Mouse (Mus musculus) midbrain, embryonic 13.5 days (tissue): ENCODE results near the gene Dot1l. TPM values are rescaled to one million over a fixed set of nuclear protein-coding genes. Genes with fewer than 3 reads are reported as not detected.
"Not testable (repeated sequence)": the region's sequence is repeated elsewhere in the genome, so short reads cannot be mapped to it uniquely, and the experiment has no call there.

Experiments used
- ATAC-seq: fragments of 200-750 bp; cut with Nextera tagmentation; 2 replicates; pipeline ENCODE4 v1.8.0; 2017; ENCODE audit warnings: mild to moderate bottlenecking, moderate TSS enrichment, moderate library complexity
- H3K27ac ChIP-seq: fragments of 300-500 bp; sonication (generic); 2 replicates; pipeline ENCODE4 v1.5.1; 2015; ENCODE audit warnings: inconsistent platforms, mild to moderate bottlenecking, moderate library complexity
- H3K27me3 ChIP-seq: fragments of 300-500 bp; sonication (generic); 2 replicates; pipeline ENCODE4 v1.6.1; 2015; ENCODE audit warnings: mild to moderate bottlenecking, inconsistent platforms
- H3K36me3 ChIP-seq: fragments of 300-500 bp; sonication (generic); 2 replicates; pipeline ENCODE4 v1.6.1; 2015; ENCODE audit warnings: mild to moderate bottlenecking, inconsistent platforms
- H3K4me1 ChIP-seq: fragments of 300-500 bp; sonication (generic); replicated peaks from 2 replicates; pipeline ENCODE4 v1.6.1; 2015; ENCODE audit warnings: inconsistent platforms
- H3K4me2 ChIP-seq: fragments of 300-500 bp; sonication (generic); replicated peaks from 2 replicates; pipeline ENCODE4 v1.6.1; 2015; ENCODE audit warnings: moderate library complexity, mild to moderate bottlenecking, inconsistent platforms
- H3K4me3 ChIP-seq: fragments of 300-500 bp; sonication (generic); replicated peaks from 2 replicates; pipeline ENCODE4 v1.5.1; 2015; ENCODE audit warnings: mild to moderate bottlenecking, inconsistent platforms
- H3K9ac ChIP-seq: fragments of 300-500 bp; sonication (generic); replicated peaks from 2 replicates; pipeline ENCODE4 v1.6.1; 2015; ENCODE audit warnings: mild to moderate bottlenecking, inconsistent platforms
- H3K9me3 ChIP-seq: fragments of 300-500 bp; sonication (generic); 2 replicates; pipeline ENCODE4 v1.6.1; 2016; ENCODE audit warnings: mild to moderate bottlenecking, inconsistent platforms
- WGBS: fragments of 180-500 bp; shearing (Covaris S2); methylation state at CpG from one replicate; pipeline ENCODE4 v1.1.7; 2015; 5-methylcytosine and 5-hydroxymethylcytosine counted together
- polyA plus RNA-seq: library from polyadenylated mRNA; unstranded; fragments of >200 nt; fragmentation: Nextera tagmentation; extraction: Ambion mirVana; gene quantifications from 2 replicates; pipeline ENCODE4 v1.2.1, GENCODE M21; 2015

Gene Dot1l
- polyA plus RNA-seq, 1 experiment from 2014 or later, result 23.3 TPM

DNA sequence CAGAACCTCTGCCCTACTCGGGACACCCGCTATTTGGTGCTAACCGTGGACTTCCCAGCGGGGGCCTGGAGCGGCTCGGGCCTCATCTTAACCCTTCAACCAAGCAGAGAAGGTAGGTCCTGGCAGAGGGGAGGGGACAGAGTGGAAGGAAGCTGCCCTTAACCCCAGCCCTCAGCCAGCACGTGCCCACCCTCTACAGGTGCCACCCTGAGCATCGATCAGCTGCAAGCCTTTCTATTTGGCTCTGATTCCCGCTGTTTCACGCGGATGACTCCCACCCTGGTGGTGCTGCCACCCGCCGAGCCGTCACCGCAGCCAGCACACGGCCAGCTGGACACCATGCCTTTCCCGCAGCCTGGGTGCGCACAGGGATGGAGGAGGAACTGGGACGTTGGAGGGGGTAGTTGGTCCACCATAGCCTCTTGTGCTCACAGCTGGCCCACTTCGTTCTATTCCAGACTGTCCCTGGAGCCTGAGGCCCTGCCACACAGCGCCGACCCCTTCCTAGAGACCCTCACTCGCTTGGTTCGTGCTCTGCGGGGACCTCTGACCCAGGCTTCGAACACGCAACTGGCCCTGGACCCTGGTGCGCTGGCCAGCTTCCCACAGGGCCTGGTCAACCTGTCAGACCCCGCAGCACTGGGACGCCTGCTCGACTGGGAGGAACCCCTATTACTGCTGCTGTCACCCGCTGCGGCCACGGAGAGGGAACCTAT lies 51.5 kb downstream of the Dot1l start:
- 37% methylated on average over 34 of the region's 34 CpGs for WGBS

GRCm38 (mm10) chr10:80807057-80807627 lies 52.1 kb downstream of the Dot1l start:
- Histone ChIP-seq H3K27ac (peak overlapping the region; percentile 87), H3K27me3 (peaks cover 56% of the 10 kb centered on the region), H3K36me3 (peaks cover 33% of the 10 kb centered on the region), H3K4me2 (peak overlapping the region; percentile 84), H3K9ac (peak overlapping the region; percentile 78), H3K9me3 (no peaks in the 10 kb centered on the region), H3K4me1 (peaks cover 45% of the 10 kb centered on the region), H3K4me3 (peak overlapping the region; percentile 46)
- peak; percentile 86 for ATAC-seq
- under 1% methylated on average over 55 of the region's 58 CpGs for WGBS

More for the DNA sequence above, 51.5 kb downstream of the Dot1l start:
- peaks cover 45% of the 10 kb centered on the region for H3K4me1 ChIP-seq
- H3K9ac ChIP-seq, result peak overlapping the region; percentile 78
- ATAC-seq, result peak; percentile 8; the same call in 1 of the 2 replicates
- H3K4me3 ChIP-seq, result peak overlapping the region; percentile 46
- H3K36me3 ChIP-seq, result peaks cover 40% of the 10 kb centered on the region
- peaks cover 56% of the 10 kb centered on the region for H3K27me3 ChIP-seq
- H3K27ac ChIP-seq, result peak overlapping the region; percentile 87
- peak overlapping the region; percentile 84 for H3K4me2 ChIP-seq
- no peaks in the 10 kb centered on the region for H3K9me3 ChIP-seq

- Histone ChIP-seq H3K4me2 (peak overlapping the region; percentile 84), H3K4me1 (peaks cover 45% of the 10 kb centered on the region), H3K27ac (no peak overlapping the region), H3K9me3 (no peaks in the 10 kb centered on the region), H3K9ac (peak overlapping the region; percentile 48), H3K36me3 (peaks cover 21% of the 10 kb centered on the region), H3K27me3 (peaks cover 61% of the 10 kb centered on the region), H3K4me3 (peak overlapping the region; percentile 19)
- no peak for ATAC-seq
- 13% methylated on average over 40 of the region's 40 CpGs for WGBS
These were observed 53.3 kb downstream of the Dot1l start for GRCm38 (mm10) chr10:80808099-80808984.

- Histone ChIP-seq H3K27me3 (peaks cover 61% of the 10 kb centered on the region), H3K4me1 (peaks cover 45% of the 10 kb centered on the region), H3K4me2 (peak overlapping the region; percentile 38), H3K4me3 (peak overlapping the region; percentile 19), H3K27ac (no peak overlapping the region), H3K9ac (peak overlapping the region; percentile 48), H3K9me3 (no peaks in the 10 kb centered on the region), H3K36me3 (peaks cover 14% of the 10 kb centered on the region)
- 10% methylated on average over 18 of the region's 18 CpGs for WGBS
- no peak for ATAC-seq
These were observed 54.1 kb downstream of the Dot1l start for GRCm38 (mm10) chr10:80808985-80809632.

DNA sequence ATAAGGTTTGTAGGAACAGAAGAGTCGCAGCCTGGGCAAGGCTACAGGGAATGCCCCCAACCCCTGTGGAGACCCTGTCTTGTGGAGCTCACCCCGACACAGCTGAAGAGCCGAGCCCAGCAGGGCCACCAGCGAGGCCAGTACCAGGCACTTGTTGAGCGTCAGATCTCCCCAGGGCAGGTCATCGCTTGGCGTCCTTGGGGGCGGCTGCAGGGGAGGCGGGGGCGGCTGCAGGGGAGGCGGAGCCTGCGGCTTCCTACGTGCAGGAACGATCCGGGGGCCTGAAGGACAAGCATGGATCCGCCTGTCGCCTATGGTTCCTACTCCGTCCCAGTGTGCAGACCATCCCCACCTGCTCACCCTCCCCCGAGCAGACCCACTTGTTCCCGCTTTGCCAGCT lies 55.1 kb downstream of the Dot1l start:
- peaks cover 52% of the 10 kb centered on the region for H3K27me3 ChIP-seq
- peak overlapping the region; percentile 28; the same call in 1 of the 2 replicates for H3K9ac ChIP-seq
- 0 out of 2 replicates have a peak overlapping the region, but pooled peaks have one; percentile 12 for H3K4me2 ChIP-seq

GRCm38 (mm10) chr10:80812391-80813041 lies 57.5 kb downstream of the Dot1l start:
- no peak overlapping the region for H3K27ac ChIP-seq
- no peak overlapping the region for H3K9ac ChIP-seq
- no peak for ATAC-seq
- H3K4me3 ChIP-seq, result no peak overlapping the region
- H3K4me2 ChIP-seq, result no peak overlapping the region
- no peaks in the 10 kb centered on the region for H3K9me3 ChIP-seq
- no peaks in the 10 kb centered on the region for H3K36me3 ChIP-seq
- H3K4me1 ChIP-seq, result peaks cover 25% of the 10 kb centered on the region
- H3K27me3 ChIP-seq, result peaks cover 38% of the 10 kb centered on the region
- 72% methylated on average over 5 of the region's 5 CpGs for WGBS

More for the DNA sequence above, 55.1 kb downstream of the Dot1l start:
- H3K36me3 ChIP-seq, result peaks cover 4% of the 10 kb centered on the region
- H3K27ac ChIP-seq, result no peak overlapping the region
- 7% methylated on average over 20 of the region's 20 CpGs for WGBS
- H3K4me3 ChIP-seq, result no peak overlapping the region
- ATAC-seq, result no peak
- H3K9me3 ChIP-seq, result no peaks in the 10 kb centered on the region
- H3K4me1 ChIP-seq, result peaks cover 45% of the 10 kb centered on the region

DNA sequence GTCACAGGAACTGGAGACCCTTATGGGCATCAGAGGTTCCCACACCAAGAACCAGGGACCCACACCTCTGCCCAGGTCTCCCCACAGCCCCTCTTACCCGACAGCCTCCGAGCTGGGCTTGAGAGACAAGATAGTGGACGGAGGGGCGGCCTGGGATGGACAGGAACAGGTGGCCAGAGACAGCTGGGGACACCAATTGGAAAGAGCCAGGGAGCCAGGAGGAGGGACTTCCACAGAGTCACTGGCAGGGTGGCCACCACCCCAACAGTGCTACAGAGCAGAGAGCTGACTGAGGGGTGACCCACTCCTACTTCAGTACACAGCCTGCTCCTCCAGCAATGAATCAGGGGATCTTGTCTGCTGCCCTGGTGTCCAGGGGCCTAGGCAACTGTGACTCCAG lies 58.4 kb downstream of the Dot1l start, which contains the start of gene Jsrp1:
TSS of gene Jsrp1 (minus strand) at position 133 of the 400 bp plus-strand sequence.
- 78% methylated on average over 4 of the region's 4 CpGs for WGBS
- ATAC-seq, result no peak

DNA sequence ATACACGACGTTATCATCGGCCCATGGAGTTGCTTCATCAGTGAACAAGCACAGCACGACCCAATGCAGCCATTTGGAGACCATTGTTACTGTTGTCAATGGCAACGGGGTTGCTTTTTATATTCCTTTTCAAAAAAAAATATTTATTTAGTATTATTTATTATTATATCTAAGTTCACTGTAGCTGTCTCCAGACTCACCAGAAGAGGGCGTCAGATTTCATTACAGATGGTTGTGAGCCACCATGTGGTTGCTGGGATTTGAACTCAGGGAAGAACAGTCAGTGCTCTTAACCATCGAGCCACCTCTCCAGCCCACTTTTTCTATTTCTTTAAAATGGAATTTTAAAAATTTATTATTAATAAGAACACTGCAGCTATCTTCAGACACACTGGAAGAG lies 59.8 kb downstream of the Dot1l start:
- ATAC-seq, result no peak
- 72% methylated on average over 7 of the region's 7 CpGs for WGBS

More for the DNA sequence above, 58.4 kb downstream of the Dot1l start, which contains the start of gene Jsrp1:
- H3K27ac ChIP-seq, result no peak within 1 kb of the TSS
- peaks cover 17% of the 10 kb centered on the region for H3K4me1 ChIP-seq
- no peak within 1 kb of the TSS for H3K4me3 ChIP-seq
- H3K27me3 ChIP-seq, result peaks cover 34% of the 10 kb centered on the region
- no peak within 1 kb of the TSS for H3K4me2 ChIP-seq
- no peak within 1 kb of the TSS for H3K9ac ChIP-seq
- no peaks in the 10 kb centered on the region for H3K36me3 ChIP-seq
- H3K9me3 ChIP-seq, result no peaks in the 10 kb centered on the region

DNA sequence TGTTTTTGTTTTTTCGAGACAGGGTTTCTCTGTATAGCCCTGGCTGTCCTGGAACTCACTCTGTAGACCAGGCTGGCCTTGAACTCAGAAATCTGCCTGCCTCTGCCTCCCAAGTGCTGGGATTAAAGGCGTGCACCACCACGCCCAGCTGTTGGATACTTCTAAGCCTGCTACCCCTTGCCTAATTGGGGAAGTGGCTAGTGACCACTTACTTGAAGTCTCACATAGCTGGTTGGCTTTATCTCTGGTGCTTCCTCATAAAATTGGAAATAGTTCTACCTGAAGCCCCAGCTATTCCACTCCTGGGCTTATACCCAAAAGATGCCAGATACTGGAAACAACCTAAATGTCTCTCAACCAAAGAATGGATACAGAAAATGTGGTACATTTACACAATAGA lies 61.3 kb downstream of the Dot1l start:
- H3K4me3 ChIP-seq, ATAC-seq, H3K27me3 ChIP-seq, H3K4me1 ChIP-seq, H3K36me3 ChIP-seq, H3K4me2 ChIP-seq, H3K9me3 ChIP-seq, H3K27ac ChIP-seq, H3K9ac ChIP-seq: not testable (repeated sequence)
- 87% methylated on average over 3 of the region's 3 CpGs for WGBS

More for the DNA sequence above, 59.8 kb downstream of the Dot1l start:
- Histone ChIP-seq H3K27ac (no peak overlapping the region), H3K9ac (no peak overlapping the region), H3K9me3 (no peaks in the 10 kb centered on the region), H3K27me3 (peaks cover 20% of the 10 kb centered on the region), H3K4me1 (peaks cover 7% of the 10 kb centered on the region), H3K36me3 (no peaks in the 10 kb centered on the region), H3K4me2 (no peak overlapping the region), H3K4me3 (no peak overlapping the region)

GRCm38 (mm10) chr10:80817164-80817563 lies 62.2 kb downstream of the Dot1l start:
- no peak overlapping the region for H3K4me2 ChIP-seq
- no peak overlapping the region for H3K4me3 ChIP-seq
- ATAC-seq, result no peak
- H3K36me3 ChIP-seq, result no peaks in the 10 kb centered on the region
- no peaks in the 10 kb centered on the region for H3K4me1 ChIP-seq
- no peaks in the 10 kb centered on the region for H3K9me3 ChIP-seq
- 78% methylated on average over 2 of the region's 2 CpGs for WGBS
- H3K9ac ChIP-seq, result no peak overlapping the region
- no peak overlapping the region for H3K27ac ChIP-seq
- peaks cover 5% of the 10 kb centered on the region; the same call in 1 of the 2 replicates for H3K27me3 ChIP-seq

DNA sequence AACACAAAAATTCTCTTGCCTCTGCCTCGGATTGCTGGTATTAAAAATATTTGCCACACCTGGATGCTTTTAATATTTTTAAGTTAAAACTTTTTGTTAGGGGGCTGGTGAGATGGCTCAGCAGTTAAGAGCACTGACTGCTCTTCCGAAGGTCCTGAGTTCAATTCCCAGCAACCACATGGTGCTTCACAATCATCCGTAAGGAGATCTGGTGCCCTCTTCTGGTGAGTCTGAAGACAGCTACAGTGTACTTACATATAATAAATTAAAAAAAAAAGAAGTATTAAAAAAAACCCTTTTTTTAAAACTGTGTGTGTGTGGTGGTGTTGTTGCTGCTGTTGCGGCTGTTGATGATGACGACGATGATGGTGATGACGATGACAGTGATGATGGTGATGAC lies 62.9 kb downstream of the Dot1l start:
- not testable (repeated sequence) for H3K9ac ChIP-seq, H3K36me3 ChIP-seq, ATAC-seq, H3K4me1 ChIP-seq, H3K27me3 ChIP-seq, H3K9me3 ChIP-seq, H3K4me3 ChIP-seq, H3K4me2 ChIP-seq, H3K27ac ChIP-seq
- 81% methylated on average over 7 of the region's 7 CpGs for WGBS
